Mouse (Mus musculus): Measurements from ENCODE around the gene N4bp3.

N4bp3 gene

DNA sequence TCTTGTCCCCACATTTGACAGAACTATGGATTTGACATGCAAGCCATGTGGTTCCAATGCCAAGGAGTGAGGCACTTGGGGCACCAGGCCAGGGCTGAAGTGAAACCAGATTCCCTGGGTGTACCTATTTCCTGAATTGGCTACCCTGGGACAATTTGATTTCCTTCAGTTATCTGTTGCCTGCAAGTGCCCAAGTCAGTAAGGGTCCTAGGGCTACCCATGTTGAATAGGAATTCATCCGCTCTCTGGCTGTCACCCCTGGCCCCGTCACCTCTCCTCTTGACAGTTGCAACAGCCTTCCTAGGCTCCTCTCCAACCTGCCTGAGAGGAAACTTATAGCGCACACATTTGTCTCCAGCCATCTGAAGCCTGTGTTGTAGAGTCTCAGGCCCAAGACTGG is 4.2 kb upstream of the N4bp3 start:
- CTCF ChIA-PET = no interaction called here

DNA sequence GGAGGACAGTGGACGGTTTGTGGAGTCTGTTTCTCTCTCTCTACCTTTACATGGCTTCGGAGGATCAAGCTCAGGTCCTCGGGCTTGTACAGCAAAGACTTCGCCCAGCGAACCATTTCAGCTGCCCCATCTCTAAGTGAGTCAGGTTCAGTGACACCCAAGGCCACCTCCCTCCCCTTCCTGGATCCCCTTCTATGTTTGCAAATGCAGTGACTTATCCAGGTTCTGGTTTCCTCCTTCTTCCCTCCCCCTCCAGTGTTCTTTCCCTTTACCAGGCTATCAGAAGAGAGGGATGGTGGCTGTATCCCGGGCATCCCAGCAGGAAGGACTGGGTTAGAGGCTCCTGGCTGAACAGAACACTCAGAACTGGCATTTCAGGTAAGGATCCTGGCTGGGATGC is 3.1 kb upstream of the N4bp3 start:
- CTCF ChIA-PET = interaction anchor here (0.7 kb wide), 1 partner anchor 37 kb away, joined by 4 read pairs; no protein-coding TSS in a partner anchor

DNA sequence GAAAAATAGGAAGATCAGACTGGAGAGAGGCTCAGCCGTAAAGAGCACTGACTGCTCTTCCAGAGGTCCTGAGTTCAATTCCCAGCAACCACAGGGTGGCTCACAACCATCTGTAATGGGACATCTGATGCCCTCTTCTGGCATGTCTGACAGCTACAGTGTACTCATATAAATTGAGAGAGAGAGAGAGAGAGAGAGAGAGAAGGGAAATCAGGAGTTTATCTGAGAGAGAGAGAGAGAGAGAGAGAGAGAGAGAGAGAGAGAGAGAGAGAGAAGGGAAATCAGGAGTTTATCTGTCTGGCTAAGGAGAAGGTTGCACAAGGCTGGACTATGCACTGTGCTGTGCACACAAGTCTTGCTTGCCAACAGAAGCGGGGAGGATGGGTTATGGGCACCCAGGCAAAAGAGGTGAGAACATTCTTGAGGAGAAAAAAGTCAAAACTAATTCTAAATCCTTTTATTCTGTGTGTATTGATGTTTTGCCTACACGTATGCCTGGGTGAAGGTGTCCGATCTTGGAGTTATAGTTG is 2.3 kb upstream of the N4bp3 start:
- CTCF ChIA-PET = interaction anchor here (0.7 kb wide), 1 partner anchor 37 kb away, joined by 4 read pairs; no protein-coding TSS in a partner anchor

DNA sequence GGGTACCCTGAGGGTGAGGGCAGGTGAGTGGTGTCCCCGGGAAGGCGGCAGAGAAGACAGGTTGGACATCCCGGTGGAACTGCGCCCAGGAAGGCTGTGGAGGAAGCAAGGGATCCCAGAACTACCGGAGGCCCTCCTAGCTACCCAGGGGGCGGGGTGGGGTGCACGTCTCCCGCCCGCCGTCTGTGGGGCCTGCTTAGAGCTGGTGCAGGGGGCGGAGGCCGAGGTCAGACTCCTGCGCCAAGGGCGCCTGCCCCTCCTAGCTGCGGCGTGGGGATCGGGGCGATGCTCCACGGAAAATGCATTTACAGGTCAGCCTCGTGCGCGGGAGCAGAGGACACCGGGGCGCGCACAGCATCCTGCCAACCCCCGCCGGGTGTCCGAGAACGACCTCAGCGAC is 381 bp downstream of the N4bp3 start:
- CTCF ChIA-PET = interaction anchor here (1.9 kb wide), 1 partner anchor 14 kb away, joined by 6 read pairs; the partner anchor contains the start of gene Rmnd5b

- CTCF ChIA-PET = interaction anchor here (0.8 to 1.9 kb wide), 2 partner anchors 14 to 33 kb away, joined by 5 to 6 read pairs; partner anchors contain the start of gene Rmnd5b
Observed at GRCm38 (mm10) chr11:51649889-51650199, 798 bp downstream of the N4bp3 start.

- CTCF ChIA-PET = interaction anchor here (0.8 to 1.9 kb wide), 2 partner anchors 13 to 33 kb away, joined by 5 to 6 read pairs; partner anchors contain the start of gene Rmnd5b
Observed at GRCm38 (mm10) chr11:51649111-51649888, 1.3 kb downstream of the N4bp3 start.

- CTCF ChIA-PET = interaction anchor here (1.9 kb wide), 1 partner anchor 13 kb away, joined by 6 read pairs; the partner anchor contains the start of gene Rmnd5b
Observed at GRCm38 (mm10) chr11:51648566-51648965, 2.1 kb downstream of the N4bp3 start.

- CTCF ChIA-PET = interaction anchor here (0.6 kb wide), 1 partner anchor 1960 kb away, joined by 3 read pairs; no protein-coding TSS in a partner anchor
Observed at GRCm38 (mm10) chr11:51646751-51647667, 3.6 kb downstream of the N4bp3 start.

DNA sequence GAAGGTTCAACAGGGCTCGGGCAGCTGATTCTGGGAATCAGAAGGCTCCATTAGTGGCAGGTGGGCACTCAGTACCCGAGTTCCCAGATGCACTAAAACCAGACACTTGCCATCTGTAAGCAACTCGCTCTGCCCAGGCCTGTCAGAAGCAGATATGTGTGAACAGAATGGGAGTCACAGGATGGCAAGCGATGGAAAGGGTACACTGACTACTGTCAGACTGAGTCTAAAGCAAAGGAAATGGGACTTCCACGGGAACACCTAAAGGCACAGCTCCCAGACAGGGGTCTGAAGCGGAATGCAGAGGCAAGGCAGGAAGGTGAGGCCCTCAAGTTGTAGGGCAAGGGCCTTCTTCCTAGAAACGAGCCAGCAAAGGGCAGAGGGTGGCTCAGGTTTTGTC is 4.4 kb downstream of the N4bp3 start:
- CTCF ChIA-PET = no interaction called here

DNA sequence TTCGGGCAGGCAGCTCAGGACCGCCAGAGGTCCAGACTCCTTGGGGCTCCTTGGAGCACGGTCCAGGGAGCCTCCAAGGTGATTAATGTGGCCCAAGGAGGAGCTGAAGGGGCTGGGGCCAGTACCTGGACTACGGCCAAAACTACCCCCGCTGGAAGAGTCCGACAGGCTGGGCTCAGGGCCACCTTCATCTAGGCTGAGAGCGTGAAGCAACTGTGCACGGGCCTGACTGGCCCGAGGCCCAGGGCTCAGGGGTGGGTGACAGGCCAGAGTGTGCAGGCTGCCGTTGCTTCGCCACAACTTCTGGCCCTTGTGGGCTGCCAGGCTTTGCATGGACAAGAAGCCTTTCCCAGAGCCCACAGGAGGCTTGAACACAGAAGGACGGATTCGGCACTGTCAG is 5.3 kb downstream of the N4bp3 start:
- CTCF ChIA-PET = interaction anchor here (0.6 to 1.4 kb wide), 2 partner anchors 11 to 198 kb away, joined by 3 read pairs; no protein-coding TSS in a partner anchor

DNA sequence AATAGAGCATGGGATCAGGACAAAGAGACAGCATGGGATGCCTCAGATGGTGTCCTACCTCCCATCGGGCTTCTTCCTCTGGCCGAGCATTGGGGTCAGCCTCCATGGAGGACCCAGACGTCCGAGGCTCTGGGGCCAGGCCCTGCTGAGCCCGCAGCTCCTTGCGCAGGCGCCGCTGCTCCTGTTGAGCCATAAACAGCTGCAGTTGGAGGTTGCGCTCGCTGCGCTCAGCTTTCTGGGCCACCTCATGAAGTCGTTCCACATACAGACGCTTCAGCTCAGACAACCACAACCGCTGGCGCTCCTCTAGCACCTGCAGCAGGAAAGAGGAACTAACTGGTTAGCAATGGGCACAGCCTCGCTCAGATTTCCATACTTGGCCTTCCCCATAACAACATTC is 6.4 kb downstream of the N4bp3 start:
- CTCF ChIA-PET = interaction anchor here (1.4 kb wide), 1 partner anchor 10 kb away, joined by 3 read pairs; no protein-coding TSS in a partner anchor

GRCm38 (mm10) chr11:51643761-51644160 is 6.9 kb downstream of the N4bp3 start:
- CTCF ChIA-PET = interaction anchor here (0.5 to 1.4 kb wide), 2 partner anchors 8 to 10 kb away, joined by 3 read pairs; partner anchors contain the start of gene Rmnd5b

GRCm38 (mm10) chr11:51643202-51643601 is 7.4 kb downstream of the N4bp3 start:
- CTCF ChIA-PET = interaction anchor here (0.5 kb wide), 1 partner anchor 7 kb away, joined by 3 read pairs; the partner anchor contains the start of gene Rmnd5b

DNA sequence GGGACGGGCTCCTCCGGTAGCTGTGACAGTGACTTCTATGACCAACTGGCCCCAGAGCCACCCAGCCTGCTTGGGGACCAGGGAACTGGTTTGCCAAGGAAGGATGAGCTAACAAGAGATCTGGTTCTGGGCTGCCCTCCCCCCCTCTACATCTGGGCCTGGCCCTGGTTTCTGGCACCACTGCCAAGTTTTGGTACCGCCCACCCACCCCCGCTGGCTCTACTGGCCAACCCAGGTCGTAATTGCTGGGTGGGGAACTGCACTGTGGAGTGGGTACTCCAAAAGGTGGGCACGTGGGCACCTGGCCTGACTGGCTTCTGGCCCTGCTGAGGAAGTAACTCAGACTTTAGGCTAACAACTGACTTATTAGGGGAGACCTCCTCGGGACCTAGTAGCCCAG is 9.9 kb downstream of the N4bp3 start:
- CTCF ChIA-PET = interaction anchor here (0.5 to 0.7 kb wide), 3 partner anchors 11 to 51 kb away, joined by 3 to 6 read pairs (median 3); partner anchors contain the start of gene 0610009B22Rik

- CTCF ChIA-PET = interaction anchor here (0.7 to 0.9 kb wide), 2 partner anchors 23 to 32 kb away, joined by 3 to 5 read pairs; no protein-coding TSS in a partner anchor
Observed at GRCm38 (mm10) chr11:51638497-51638896, 12.1 kb downstream of the N4bp3 start.

DNA sequence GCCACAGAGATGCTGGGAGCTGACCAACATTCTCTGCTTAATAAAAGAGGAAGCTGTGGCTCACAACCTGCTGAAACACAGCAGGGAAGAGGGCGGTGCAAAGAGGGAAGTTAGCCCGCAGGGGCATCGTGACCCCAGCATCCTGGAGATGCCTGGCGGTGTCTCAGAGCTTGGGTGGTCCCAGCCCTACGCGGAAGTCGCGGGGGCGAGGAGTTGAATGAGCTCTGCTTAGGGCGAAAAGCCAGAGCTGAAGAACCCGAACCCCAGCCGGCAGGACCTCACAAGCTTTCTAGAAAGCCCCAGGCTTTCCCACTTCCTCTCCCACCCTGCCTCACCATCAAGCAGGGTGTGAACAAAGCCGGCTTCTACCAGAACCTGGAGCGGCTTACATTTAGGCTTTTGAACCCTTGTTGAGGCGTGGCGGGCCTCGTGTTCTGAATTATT is 12.6 kb downstream of the N4bp3 start:
- CTCF ChIA-PET = interaction anchor here (0.9 kb wide), 1 partner anchor 22 kb away, joined by 5 read pairs; no protein-coding TSS in a partner anchor

GRCm38 (mm10) chr11:51636323-51636684 is 14.3 kb downstream of the N4bp3 start:
- CTCF ChIA-PET = interaction anchor here (1.1 to 1.2 kb wide), 2 partner anchors 7 to 13 kb away, joined by 3 to 6 read pairs; no protein-coding TSS in a partner anchor

DNA sequence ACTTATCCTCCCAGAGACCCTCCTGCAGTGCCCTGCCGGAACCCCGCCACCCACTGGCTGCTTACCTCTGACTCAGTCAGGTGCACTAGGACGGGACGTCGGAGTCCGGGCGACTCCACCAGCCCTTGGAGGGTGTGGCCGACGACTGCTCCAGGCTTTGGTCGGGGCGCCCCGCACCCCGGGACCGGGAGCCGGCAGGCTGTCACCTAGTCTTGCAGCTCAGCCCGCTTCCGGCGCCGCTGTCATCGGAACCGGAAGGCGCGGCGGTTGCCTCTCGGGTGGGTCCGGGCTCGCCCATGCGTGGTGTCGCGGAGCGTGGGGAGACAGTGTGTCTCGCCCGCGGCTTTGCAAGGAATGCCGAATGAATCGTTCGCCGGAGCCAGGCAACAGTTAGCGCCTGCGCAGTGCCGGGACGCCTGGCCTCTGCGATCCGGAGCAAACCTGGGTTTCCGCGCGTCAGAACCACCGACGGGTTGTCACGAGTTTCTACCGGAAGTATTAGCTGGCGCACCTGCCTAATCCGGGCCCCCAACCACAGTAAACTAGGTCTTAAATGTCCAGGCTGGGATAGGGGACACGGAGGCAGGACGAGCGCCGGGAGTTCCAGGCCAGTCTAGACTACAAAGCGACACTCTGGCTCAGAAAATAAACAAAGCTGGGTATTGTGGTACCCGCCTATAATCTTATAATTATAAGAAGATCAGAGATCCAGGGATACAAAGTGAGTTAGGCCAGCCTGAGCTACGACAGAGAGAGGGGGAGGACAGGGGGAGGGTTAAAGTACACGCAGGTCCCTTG is 14.9 kb downstream of the N4bp3 start, which contains the start of gene Rmnd5b:
Rmnd5b (minus strand) TSS at position 372 of the 798 bp plus-strand sequence.
- CTCF ChIA-PET = interaction anchor here (0.6 to 1.2 kb wide), 3 partner anchors 8 to 139 kb away, joined by 3 to 6 read pairs (median 3); no protein-coding TSS in a partner anchor

DNA sequence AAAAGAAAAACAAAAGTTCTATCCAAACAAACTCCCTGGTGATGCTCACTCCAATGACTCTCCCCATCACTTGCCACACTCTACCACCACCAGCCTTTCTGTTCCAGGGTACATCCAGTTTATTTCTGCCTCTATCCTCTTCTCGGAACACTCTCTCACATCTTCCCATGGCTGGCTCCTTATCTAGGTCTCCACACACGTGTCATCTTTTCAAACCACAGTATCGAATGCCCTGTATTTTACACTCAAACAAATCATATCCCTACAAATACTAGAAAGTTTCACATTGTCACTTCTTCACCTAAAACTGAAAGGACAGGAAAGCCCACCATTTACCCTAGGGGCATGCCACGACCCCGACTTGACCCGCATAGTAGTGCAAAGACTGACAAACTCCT is 15.5 kb downstream of the N4bp3 start:
- CTCF ChIA-PET = interaction anchor here (0.6 to 1.2 kb wide), 2 partner anchors 8 to 140 kb away, joined by 3 read pairs; no protein-coding TSS in a partner anchor

- CTCF ChIA-PET = interaction anchor here (0.7 kb wide), 2 partner anchors 11 to 47 kb away, joined by 3 read pairs; no protein-coding TSS in a partner anchor
Observed at GRCm38 (mm10) chr11:51633721-51634120, 16.9 kb downstream of the N4bp3 start.

Measured in spleen, embryonic (tissue).